Mouse (Mus musculus) MEL (cell line): Measurements from ENCODE around the gene Gas2.

Source experiments
- ZC3H11A ChIP-seq: IDR thresholded peaks from 2 replicates; pipeline ENCODE4 v1.6.1; 2012; ENCODE audit warnings: low read depth, mild to moderate bottlenecking, inconsistent platforms, low read length, improper control_type of control experiment
- ZKSCAN1 ChIP-seq: IDR thresholded peaks from 2 replicates; pipeline ENCODE4 v1.6.1; 2012; ENCODE audit warnings: low read depth, mild to moderate bottlenecking, inconsistent platforms, low read length, improper control_type of control experiment, moderate library complexity

GRCm38 (mm10) chr7:51975181-51975580, 113.4 kb downstream of the Gas2 start:
- no peak for TF ChIP-seq ZC3H11A
- no peak for TF ChIP-seq ZKSCAN1
